Mouse (Mus musculus) MEL (cell line): Measurements from ENCODE around the gene Tbxas1. TPM values are rescaled to one million over a fixed set of nuclear protein-coding genes. Genes with fewer than 3 reads are reported as not detected.
A peak's percentile ranks its signal among the peaks of the same experiment; 100 is the strongest.

Source experiments
- DNase-seq: peaks from one replicate; pipeline ENCODE4 v3.0.0; 2011; ENCODE audit warnings: low read depth, low spot score
- H3K27ac ChIP-seq: 2 replicates; pipeline ENCODE4 v1.5.1; 2012; ENCODE audit warnings: low read depth, mild to moderate bottlenecking, control low read depth, low read length, moderate library complexity; ENCODE audit not compliant: control insufficient read depth
- H3K27me3 ChIP-seq, 2 experiments: fragments of 150-350 bp in 1 of 2; sonication (generic) in 1 of 2; 2 replicates each; pipeline ENCODE4 v1.6.1; 2012; ENCODE audit warnings: low read length in 2 of 2, mild to moderate bottlenecking in 2 of 2, improper control_type of control experiment in 1 of 2, moderate library complexity in 1 of 2; ENCODE audit not compliant: insufficient read depth in 2 of 2, control insufficient read depth in 1 of 2
- H3K36me3 ChIP-seq, 2 experiments: 2 replicates each; pipeline ENCODE4 v1.6.1; 2012 to 2014; ENCODE audit warnings: low read length in 2 of 2, improper control_type of control experiment in 1 of 2, inconsistent platforms in 1 of 2, mild to moderate bottlenecking in 1 of 2; ENCODE audit not compliant: insufficient read depth in 2 of 2, control insufficient read depth in 1 of 2
- H3K4me1 ChIP-seq, 2 experiments: fragments of 150-350 bp in 1 of 2; sonication (generic) in 1 of 2; 2 replicates each; pipeline ENCODE4 v1.6.1; 2012; ENCODE audit warnings: low read length in 2 of 2, improper control_type of control experiment in 1 of 2, mild to moderate bottlenecking in 1 of 2; ENCODE audit not compliant: insufficient read depth in 2 of 2, control insufficient read depth in 1 of 2
- H3K4me3 ChIP-seq, 2 experiments: fragments of 150-350 bp in 1 of 2; sonication (generic) in 1 of 2; 2 replicates each; pipeline ENCODE4 v1.5.1; 2012; ENCODE audit warnings: low read depth in 2 of 2, low read length in 2 of 2, mild to moderate bottlenecking in 2 of 2, moderate library complexity in 2 of 2, control low read depth in 1 of 2, improper control_type of control experiment in 1 of 2; ENCODE audit not compliant: control insufficient read depth in 1 of 2, insufficient read depth in 1 of 2
- H3K79me2 ChIP-seq: 2 replicates; pipeline ENCODE4 v1.6.1; 2012; ENCODE audit warnings: mild to moderate bottlenecking, low read length, moderate library complexity; ENCODE audit not compliant: control insufficient read depth, poor library complexity, insufficient read depth
- H3K9ac ChIP-seq: 2 replicates; pipeline ENCODE4 v1.6.1; 2012; ENCODE audit warnings: low read depth, mild to moderate bottlenecking, control low read depth, low read length, moderate library complexity; ENCODE audit not compliant: control insufficient read depth, poor library complexity, severe bottlenecking
- H3K9me3 ChIP-seq: fragments of 150-350 bp; sonication (generic); replicated peaks from 2 replicates; pipeline ENCODE4 v1.6.1; 2012; ENCODE audit warnings: mild to moderate bottlenecking, low read length, improper control_type of control experiment, moderate library complexity; ENCODE audit not compliant: insufficient read depth
- CHD2 ChIP-seq: IDR thresholded peaks from 2 replicates; pipeline ENCODE4 v1.6.1; 2011; ENCODE audit warnings: low read length, improper control_type of control experiment
- CTCF ChIP-seq, 3 experiments: IDR thresholded peaks in 2 of 3; conservative IDR thresholded peaks in 1 of 3; 2 replicates each; pipeline ENCODE4 v1.5.1; 2011 to 2012; ENCODE audit warnings: low read length in 3 of 3, low read depth in 2 of 3, mild to moderate bottlenecking in 2 of 3, improper control_type of control experiment in 1 of 3, inconsistent platforms in 1 of 3, mixed read lengths in 1 of 3, moderate library complexity in 1 of 3; ENCODE audit not compliant: control insufficient read depth in 1 of 3, insufficient read depth in 1 of 3, poor library complexity in 1 of 3, severe bottlenecking in 1 of 3
- ELF1 ChIP-seq: IDR thresholded peaks from 2 replicates; pipeline ENCODE4 v1.6.1; 2014; ENCODE audit warnings: low read depth, mild to moderate bottlenecking, inconsistent platforms, low read length, improper control_type of control experiment, moderate library complexity
- EP300 ChIP-seq, 2 experiments: IDR thresholded peaks; 2 replicates each; pipeline ENCODE4 v1.6.1; 2011; ENCODE audit warnings: improper control_type of control experiment in 2 of 2, low read length in 2 of 2, low read depth in 1 of 2, mild to moderate bottlenecking in 1 of 2
- GABPA ChIP-seq: IDR thresholded peaks from 2 replicates; pipeline ENCODE4 v1.6.1; 2012; ENCODE audit warnings: low read depth, mild to moderate bottlenecking, inconsistent platforms, low read length, improper control_type of control experiment, moderate library complexity
- GATA1 ChIP-seq: IDR thresholded peaks from 2 replicates; pipeline ENCODE4 v1.6.1; 2011; ENCODE audit warnings: low read depth, low read length, improper control_type of control experiment
- MAX ChIP-seq: IDR thresholded peaks from 2 replicates; pipeline ENCODE4 v1.6.1; 2011; ENCODE audit warnings: low read length, improper control_type of control experiment
- MAZ ChIP-seq: IDR thresholded peaks from 2 replicates; pipeline ENCODE4 v1.6.1; 2012; ENCODE audit warnings: low read depth, mild to moderate bottlenecking, inconsistent platforms, low read length, improper control_type of control experiment
- MEF2A ChIP-seq: IDR thresholded peaks from 2 replicates; pipeline ENCODE4 v1.6.1; 2014; ENCODE audit warnings: low read depth, mild to moderate bottlenecking, inconsistent platforms, low read length, improper control_type of control experiment; ENCODE audit not compliant: poor library complexity, insufficient replicate concordance, severe bottlenecking; ENCODE audit errors: extremely low read depth
- MYB ChIP-seq: IDR thresholded peaks from 2 replicates; pipeline ENCODE4 v1.6.1; 2011; ENCODE audit warnings: mild to moderate bottlenecking, low read depth, low read length, improper control_type of control experiment
- NRF1 ChIP-seq: IDR thresholded peaks from 2 replicates; pipeline ENCODE4 v1.6.1; 2014; ENCODE audit warnings: low read depth, mild to moderate bottlenecking, inconsistent platforms, low read length, improper control_type of control experiment, moderate library complexity; ENCODE audit not compliant: poor library complexity, insufficient read depth, severe bottlenecking
- POLR2AphosphoS2 ChIP-seq: IDR thresholded peaks from 2 replicates; pipeline ENCODE4 v1.6.1; 2011; ENCODE audit warnings: low read length, improper control_type of control experiment
- POLR2AphosphoS5 ChIP-seq: IDR thresholded peaks from 2 replicates; pipeline ENCODE4 v1.6.1; 2012; ENCODE audit warnings: low read depth, borderline replicate concordance, mild to moderate bottlenecking, inconsistent platforms, low read length, moderate library complexity, mixed read lengths
- RCOR1 ChIP-seq: IDR thresholded peaks from 2 replicates; pipeline ENCODE4 v1.6.1; 2012; ENCODE audit warnings: low read depth, mild to moderate bottlenecking, inconsistent platforms, low read length, improper control_type of control experiment
- SIN3A ChIP-seq: IDR thresholded peaks from 2 replicates; pipeline ENCODE4 v1.6.1; 2012; ENCODE audit warnings: low read length, improper control_type of control experiment, inconsistent platforms
- SMC3 ChIP-seq: IDR thresholded peaks from 2 replicates; pipeline ENCODE4 v1.6.1; 2011; ENCODE audit warnings: low read depth, low read length, improper control_type of control experiment
- TAL1 ChIP-seq: IDR thresholded peaks from 2 replicates; pipeline ENCODE4 v1.6.1; 2012; ENCODE audit warnings: mild to moderate bottlenecking, inconsistent platforms, low read length, moderate library complexity, mixed read lengths
- TCF12 ChIP-seq: IDR thresholded peaks from 2 replicates; pipeline ENCODE4 v1.6.1; 2014; ENCODE audit warnings: low read depth, mild to moderate bottlenecking, inconsistent platforms, low read length, improper control_type of control experiment, moderate library complexity
- USF2 ChIP-seq, 2 experiments: IDR thresholded peaks; 2 replicates each; pipeline ENCODE4 v1.6.1; 2011 to 2012; ENCODE audit warnings: improper control_type of control experiment in 2 of 2, low read length in 2 of 2, borderline replicate concordance in 1 of 2, inconsistent platforms in 1 of 2, low read depth in 1 of 2, mild to moderate bottlenecking in 1 of 2; ENCODE audit not compliant: insufficient read depth in 1 of 2
- ZC3H11A ChIP-seq: IDR thresholded peaks from 2 replicates; pipeline ENCODE4 v1.6.1; 2012; ENCODE audit warnings: low read depth, mild to moderate bottlenecking, inconsistent platforms, low read length, improper control_type of control experiment
- ZKSCAN1 ChIP-seq: IDR thresholded peaks from 2 replicates; pipeline ENCODE4 v1.6.1; 2012; ENCODE audit warnings: low read depth, mild to moderate bottlenecking, inconsistent platforms, low read length, improper control_type of control experiment, moderate library complexity
- ZMIZ1 ChIP-seq: IDR thresholded peaks from 2 replicates; pipeline ENCODE4 v1.6.1; 2012; ENCODE audit warnings: low read depth, mild to moderate bottlenecking, inconsistent platforms, low read length, improper control_type of control experiment, moderate library complexity
- ZNF384 ChIP-seq: IDR thresholded peaks from 2 replicates; pipeline ENCODE4 v1.6.1; 2012; ENCODE audit warnings: low read depth, mild to moderate bottlenecking, inconsistent platforms, low read length, improper control_type of control experiment
- polyA plus RNA-seq, 2 experiments: library from polyadenylated mRNA; stranded (reverse) in 1 of 2; unstranded in 1 of 2; fragments of >175 nt in 1 of 2; fragments of >200 nt in 1 of 2; gene quantifications; 2 replicates each; pipeline versions ENCODE4 v1.2.1 to v1.2.4; 2012; ENCODE audit warnings: low replicate concordance in 2 of 2, low read depth in 1 of 2; ENCODE audit not compliant: insufficient read length in 2 of 2, insufficient read depth in 1 of 2, missing spikeins in 1 of 2
- total RNA-seq: library from RNA; depleted of rRNA; stranded (reverse); fragments of 300-350 nt; gene quantifications from 2 replicates; pipeline ENCODE4 v1.2.3, GENCODE M21; 2012

Tbxas1 gene
- total and polyA plus RNA-seq, 3 experiments: 0.54 to 2.7 TPM; not detected in 1

DNA sequence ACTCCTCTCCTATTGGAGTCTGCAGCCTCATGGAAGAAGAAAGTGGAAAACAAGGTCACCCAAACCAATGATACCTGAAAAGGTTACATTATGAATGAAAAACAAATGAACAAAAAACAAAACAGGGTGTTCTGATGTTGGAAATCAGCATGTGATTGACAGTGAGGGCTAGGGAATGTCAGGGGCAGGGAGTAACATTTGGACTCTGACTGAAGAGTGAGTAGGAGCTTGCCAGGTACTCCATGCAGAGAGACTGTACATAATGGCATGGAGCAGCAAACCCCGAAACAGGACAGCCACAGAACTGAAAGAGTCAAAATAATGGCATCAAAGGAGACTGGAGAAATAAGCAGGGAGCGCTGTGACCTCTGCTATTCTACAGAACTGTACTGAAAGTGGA, 14.9 kb upstream of the Tbxas1 start:
- Histone ChIP-seq H3K4me1 (peaks cover 0 to 7% of the 10 kb centered on the region in 2 experiments; a peak in 3 of 4 replicates), H3K36me3 (peaks cover 0 to 4% of the 10 kb centered on the region in 2 experiments; a peak in 2 of 4 replicates), H3K9me3 (no peaks in the 10 kb centered on the region), H3K27me3 (no peaks in the 10 kb centered on the region), H3K27ac (no peak overlapping the region), H3K9ac (no peak overlapping the region), H3K4me3 (no peak overlapping the region), H3K79me2 (peaks cover 5% of the 10 kb centered on the region; the same call in 1 of the 2 replicates)
- TF ChIP-seq CHD2 (no peak), POLR2AphosphoS5 (no peak), NRF1 (no peak), ELF1 (no peak), RCOR1 (no peak)
- DNase-seq: no peak

DNA sequence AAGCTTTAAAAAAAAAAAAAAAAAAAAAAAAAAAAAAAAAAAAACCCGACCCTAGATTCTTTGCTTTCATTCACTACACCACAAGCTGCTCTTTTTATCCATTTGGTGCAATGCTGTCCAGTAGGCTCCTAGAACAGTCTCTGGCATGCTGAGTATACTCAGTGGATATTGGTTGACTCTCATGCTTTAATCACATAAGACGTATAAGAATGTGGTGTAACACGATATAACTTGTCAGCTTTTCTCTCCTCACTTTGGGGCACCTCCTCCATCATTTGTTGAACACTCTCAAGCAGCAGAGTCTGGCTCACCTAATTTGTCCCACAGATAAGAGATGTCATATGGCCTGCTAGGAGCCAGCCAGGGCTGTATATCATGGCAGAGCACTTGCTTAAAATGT, 11.6 kb upstream of the Tbxas1 start:
- Histone ChIP-seq H3K9ac (no peak overlapping the region), H3K9me3 (no peaks in the 10 kb centered on the region), H3K36me3 (no peaks in the 10 kb centered on the region), H3K4me1 (peaks cover 0 to 9% of the 10 kb centered on the region in 2 experiments; a peak in 3 of 4 replicates), H3K4me3 (no peak overlapping the region), H3K27me3 (no peaks in the 10 kb centered on the region), H3K27ac (no peak overlapping the region), H3K79me2 (peaks cover 2% of the 10 kb centered on the region; the same call in 1 of the 2 replicates)
- TF ChIP-seq TCF12: 0 out of 2 replicates have a peak, but pooled peaks have one; percentile 10
- no peak for TF ChIP-seq TAL1
- no peak for TF ChIP-seq CTCF (IDR thresholded peaks at IDR 0.05 in 2 of 3, conservative IDR thresholded peaks at IDR 0.05 in 1 of 3; ENCODE audit: control insufficient read depth in 1 of 3, insufficient read depth in 1 of 3, low read depth in 2 of 3, low read length in 3 of 3, poor library complexity in 1 of 3, severe bottlenecking in 1 of 3)
- no peak for TF ChIP-seq MEF2A
- TF ChIP-seq ZMIZ1: no peak
- peak; percentile 83 for TF ChIP-seq ZNF384
- DNase-seq: peak; percentile 53

DNA sequence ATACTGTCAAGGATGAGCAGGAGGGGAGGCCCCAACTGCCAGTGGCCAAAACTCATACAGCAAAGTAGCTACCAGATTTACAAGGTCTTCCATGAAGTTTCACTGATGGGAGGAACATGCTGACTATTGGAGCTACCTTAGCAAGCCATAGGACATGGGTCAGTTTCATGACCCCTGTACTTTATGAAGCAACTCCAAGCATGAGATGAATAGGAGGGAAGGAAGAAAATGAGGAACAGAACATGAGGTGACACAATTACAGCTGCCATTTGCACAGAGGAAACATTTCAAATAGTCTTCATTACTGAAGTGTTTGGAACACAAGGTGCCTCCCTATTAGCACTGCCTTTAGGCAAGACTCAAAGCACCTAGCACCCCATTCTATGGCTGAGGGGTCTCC, 9.4 kb upstream of the Tbxas1 start:
- H3K9ac ChIP-seq: no peak overlapping the region
- H3K4me1 ChIP-seq: peaks cover 0 to 9% of the 10 kb centered on the region in 2 experiments; a peak in 3 of 4 replicates

More for the DNA sequence above, 9.4 kb upstream of the Tbxas1 start:
- Histone ChIP-seq H3K79me2 (no peaks in the 10 kb centered on the region), H3K27ac (no peak overlapping the region), H3K27me3 (no peaks in the 10 kb centered on the region), H3K9me3 (no peaks in the 10 kb centered on the region), H3K36me3 (no peaks in the 10 kb centered on the region), H3K4me3 (no peak overlapping the region)
- TF ChIP-seq POLR2AphosphoS2 (no peak), CTCF (IDR thresholded peaks at IDR 0.05 in 2 of 3, conservative IDR thresholded peaks at IDR 0.05 in 1 of 3; ENCODE audit: control insufficient read depth in 1 of 3, insufficient read depth in 1 of 3, low read depth in 2 of 3, low read length in 3 of 3, poor library complexity in 1 of 3, severe bottlenecking in 1 of 3) (no peak), MAZ (no peak), EP300 (IDR thresholded peaks at IDR 0.05; ENCODE audit: low read depth in 1 of 2, low read length in 2 of 2) (no peak), MAX (no peak), ZNF384 (no peak), ZKSCAN1 (no peak), ELF1 (no peak), MEF2A (no peak), GATA1 (no peak), SMC3 (no peak), GABPA (no peak), ZC3H11A (no peak), SIN3A (no peak), ZMIZ1 (no peak), USF2 (IDR thresholded peaks at IDR 0.05; ENCODE audit: borderline replicate concordance in 1 of 2, insufficient read depth in 1 of 2, low read depth in 1 of 2, low read length in 2 of 2) (no peak), TAL1 (no peak), MYB (no peak)
- no peak for DNase-seq
